Mouse (Mus musculus) heart, adult 2 months (tissue): ENCODE measurements around the gene Adam17. TPM values are rescaled to one million over a fixed set of nuclear protein-coding genes. Genes with fewer than 3 reads are reported as not detected.

ENCODE experiments used
- DNase-seq, 2 experiments: peaks; one replicate each; pipeline ENCODE4 v3.0.0; 2021
- H3K27ac ChIP-seq: fragments of 200-600 bp; 2 replicates; pipeline ENCODE4 v1.8.1; 2022
- H3K27me3 ChIP-seq: fragments of 200-500 bp; 2 replicates; pipeline ENCODE4 v1.6.1; 2012; ENCODE audit warnings: mild to moderate bottlenecking, low read length, inconsistent platforms, mixed read lengths; ENCODE audit not compliant: control insufficient read depth, insufficient read depth
- H3K36me3 ChIP-seq: fragments of 200-500 bp; 2 replicates; pipeline ENCODE4 v1.6.1; 2012; ENCODE audit warnings: low read length, inconsistent platforms; ENCODE audit not compliant: control insufficient read depth, insufficient read depth
- H3K4me1 ChIP-seq: fragments of 200-500 bp; 2 replicates; pipeline ENCODE4 v1.6.1; 2011; ENCODE audit warnings: low read length; ENCODE audit not compliant: control insufficient read depth, insufficient read depth
- H3K4me3 ChIP-seq: fragments of 200-600 bp; 2 replicates; pipeline ENCODE4 v1.8.1; 2022
- H3K79me2 ChIP-seq: fragments of 200-500 bp; replicated peaks from 2 replicates; pipeline ENCODE4 v1.6.1; 2012; ENCODE audit warnings: mild to moderate bottlenecking, inconsistent platforms, low read length, moderate library complexity, mixed read lengths; ENCODE audit not compliant: control insufficient read depth, insufficient read depth
- H3K9ac ChIP-seq: fragments of 200-500 bp; 2 replicates; pipeline ENCODE4 v1.6.1; 2012; ENCODE audit warnings: low read depth, mild to moderate bottlenecking, control low read depth, inconsistent platforms, low read length, mixed read lengths
- CTCF ChIP-seq: fragments of 200-600 bp; IDR thresholded peaks from 2 replicates; pipeline ENCODE4 v1.8.1; 2022; ENCODE audit warnings: antibody characterized with exemption, mild to moderate bottlenecking, moderate library complexity
- EP300 ChIP-seq: fragments of 200-500 bp; IDR thresholded peaks from 2 replicates; pipeline ENCODE4 v1.6.1; 2011; ENCODE audit warnings: low read depth, low read length, control low read depth; ENCODE audit not compliant: insufficient read depth
- POLR2A ChIP-seq: fragments of 200-500 bp; IDR thresholded peaks from 2 replicates; pipeline ENCODE4 v1.6.1; 2011; ENCODE audit warnings: mild to moderate bottlenecking, low read depth, low read length, control low read depth; ENCODE audit not compliant: insufficient read depth
- WGBS: fragments of 180-500 bp; shearing (Covaris S2); methylation state at CpG from one replicate; pipeline ENCODE4 v1.1.7; 2018; 5-methylcytosine and 5-hydroxymethylcytosine counted together
- intact Hi-C: fragments of 180-260 bp; cut with DNase I; formaldehyde crosslinking; loops from one replicate; pipeline ENCODE4 v1.15.1; 2025
- long read RNA-seq: library from polyadenylated mRNA; stranded (forward); transcript quantifications from one replicate; pipeline ENCODE4 v2.0.0, GENCODE M21; 2021
- polyA plus RNA-seq: library from polyadenylated mRNA; depleted of rRNA; stranded (reverse); fragments of >200 nt; gene quantifications from 2 replicates; pipeline ENCODE4 v1.2.3, GENCODE M21; 2012; rRNA removed
- total RNA-seq, 2 experiments: library from RNA; stranded (reverse); gene quantifications; 2 replicates each; pipeline ENCODE4 v1.2.3; 2021

Gene Adam17
- total RNA-seq (10 to 100 TPM; 39.2 to 43.8 TPM), polyA plus RNA-seq (27.9 and 81.6 TPM in 2 replicates)
- long read RNA-seq, full-length matches to known transcripts = 17 of 29 reads
- long read RNA-seq, partial matches to known transcripts = 8 of 29 reads
- long read RNA-seq, other reads (novel, unspliced or antisense) = 4 of 29 reads

DNA sequence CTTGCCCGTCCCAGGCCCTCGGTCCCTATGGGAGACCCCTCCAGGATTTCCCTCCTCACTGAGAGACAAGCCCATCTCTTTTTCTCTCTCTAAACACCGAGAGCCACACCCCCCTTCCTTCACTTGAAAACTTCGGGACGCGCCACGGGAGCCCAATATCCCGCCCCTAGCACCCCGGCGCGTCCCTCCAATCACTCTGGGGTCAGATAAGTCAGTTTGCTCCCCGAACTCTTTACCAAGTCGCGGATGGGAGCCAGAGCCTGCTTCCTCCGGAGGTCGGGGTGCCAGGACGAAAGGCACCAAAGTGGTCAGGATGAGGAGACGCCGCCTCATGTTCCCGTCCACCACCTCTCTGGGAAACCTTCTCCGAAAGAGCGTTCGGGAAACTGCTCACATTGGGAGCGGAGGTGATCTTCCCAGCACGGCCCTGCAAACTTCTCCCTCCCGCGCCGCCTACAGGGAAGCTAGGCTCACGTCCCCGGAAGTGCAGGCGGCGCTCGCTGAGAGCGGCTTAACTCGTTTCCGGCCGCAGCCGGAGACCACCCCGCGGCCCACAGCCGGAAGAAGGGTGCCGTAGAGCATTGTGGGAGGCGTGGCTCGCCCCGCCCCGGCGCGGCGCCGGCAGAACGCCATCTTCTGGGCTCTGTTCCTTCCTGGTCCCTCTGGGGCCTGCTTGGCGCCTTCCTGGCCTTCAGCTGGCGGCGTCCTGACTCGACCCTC lies at the start of gene Adam17:
Gene Adam17 (minus strand): TSS at position 533 of the 720 bp plus-strand sequence.
- no peaks in the 10 kb centered on the region for H3K27me3 ChIP-seq
- peaks cover 4% of the 10 kb centered on the region; the same call in 1 of the 2 replicates for H3K79me2 ChIP-seq
- TF ChIP-seq EP300 (peak; percentile 73; the same call in 1 of the 2 replicates), CTCF (peak; percentile 82), POLR2A (peak; percentile 93)
- peak; percentile 98 to 99 for DNase-seq
- H3K27ac ChIP-seq = peak within 1 kb of the TSS; percentile 100
- under 1% methylated on average over 55 of the region's 55 CpGs for WGBS
- H3K4me3 ChIP-seq = peak within 1 kb of the TSS; percentile 79
- intact Hi-C loops = loop anchor here (1.0 to 5.0 kb wide), 3 partner anchors 44 to 89 kb away; partner anchors contain the start of genes Itgb1bp1 and Ywhaq
- peak within 1 kb of the TSS; percentile 89 for H3K9ac ChIP-seq
- H3K36me3 ChIP-seq = peaks cover 12% of the 10 kb centered on the region
- H3K4me1 ChIP-seq = peaks cover 5% of the 10 kb centered on the region

DNA sequence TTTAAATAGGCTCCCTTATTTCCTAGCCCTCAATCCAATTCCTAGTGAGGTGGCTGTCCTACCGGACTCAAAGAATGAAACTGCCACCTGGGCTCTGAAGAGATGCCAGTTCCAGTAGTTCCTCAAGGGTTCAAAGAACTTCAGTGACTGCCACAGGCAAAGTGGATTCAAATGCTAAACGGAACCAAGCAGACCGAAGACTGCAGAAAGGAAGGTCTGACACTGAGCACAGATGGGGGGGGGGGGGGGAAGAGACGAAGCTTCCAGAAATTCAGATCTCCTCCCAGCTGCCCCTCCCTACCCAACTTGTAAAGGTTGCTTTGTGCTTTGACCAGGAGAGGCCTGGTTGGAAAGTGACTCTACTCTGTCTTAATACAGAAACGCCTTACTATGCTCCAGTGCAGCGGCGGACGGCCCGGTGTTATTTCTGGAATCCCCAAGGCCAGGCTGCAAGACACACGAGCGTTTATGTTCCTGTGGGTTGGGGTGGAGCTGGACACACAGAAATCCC lies 45.2 kb upstream of the Adam17 start:
- peak; percentile 12 to 27 for DNase-seq

DNA sequence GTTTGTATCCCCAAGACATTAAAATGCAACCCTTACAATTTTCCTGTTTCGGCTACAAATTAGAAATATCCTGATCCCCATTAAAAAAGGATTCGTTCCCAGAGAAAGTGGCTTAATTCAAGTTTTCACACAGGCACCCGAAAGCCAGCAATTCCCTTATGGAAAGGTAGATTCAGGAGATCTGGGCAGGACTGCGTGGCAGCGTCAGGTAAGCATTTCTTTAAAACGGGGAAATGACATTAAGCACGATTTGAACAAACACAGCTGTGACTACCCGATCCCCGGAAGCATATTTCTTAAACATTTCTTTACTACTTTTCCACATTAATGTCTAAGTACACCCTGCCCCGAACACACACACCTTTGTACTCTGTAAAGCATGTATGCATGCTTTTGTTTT lies 44.7 kb upstream of the Adam17 start:
- 11% methylated on average over 10 of the region's 10 CpGs for WGBS

More for the DNA sequence above, 45.2 kb upstream of the Adam17 start:
- peak overlapping the region; percentile 99; the same call in 1 of the 2 replicates for H3K27ac ChIP-seq
- H3K36me3 ChIP-seq = peaks cover 24% of the 10 kb centered on the region
- no peak overlapping the region for H3K9ac ChIP-seq
- no peak overlapping the region; the same call in 1 of the 2 replicates for H3K4me3 ChIP-seq
- TF ChIP-seq EP300 (no peak), POLR2A (no peak)
- WGBS = 41% methylated on average over 11 of the region's 11 CpGs
- H3K79me2 ChIP-seq = peaks cover 2% of the 10 kb centered on the region; the same call in 1 of the 2 replicates
- H3K4me1 ChIP-seq = peaks cover 5% of the 10 kb centered on the region
- intact Hi-C loops = loop anchor here (5.0 kb wide), 1 partner anchor 104 kb away; no protein-coding TSS in a partner anchor
- H3K27me3 ChIP-seq = no peaks in the 10 kb centered on the region

DNA sequence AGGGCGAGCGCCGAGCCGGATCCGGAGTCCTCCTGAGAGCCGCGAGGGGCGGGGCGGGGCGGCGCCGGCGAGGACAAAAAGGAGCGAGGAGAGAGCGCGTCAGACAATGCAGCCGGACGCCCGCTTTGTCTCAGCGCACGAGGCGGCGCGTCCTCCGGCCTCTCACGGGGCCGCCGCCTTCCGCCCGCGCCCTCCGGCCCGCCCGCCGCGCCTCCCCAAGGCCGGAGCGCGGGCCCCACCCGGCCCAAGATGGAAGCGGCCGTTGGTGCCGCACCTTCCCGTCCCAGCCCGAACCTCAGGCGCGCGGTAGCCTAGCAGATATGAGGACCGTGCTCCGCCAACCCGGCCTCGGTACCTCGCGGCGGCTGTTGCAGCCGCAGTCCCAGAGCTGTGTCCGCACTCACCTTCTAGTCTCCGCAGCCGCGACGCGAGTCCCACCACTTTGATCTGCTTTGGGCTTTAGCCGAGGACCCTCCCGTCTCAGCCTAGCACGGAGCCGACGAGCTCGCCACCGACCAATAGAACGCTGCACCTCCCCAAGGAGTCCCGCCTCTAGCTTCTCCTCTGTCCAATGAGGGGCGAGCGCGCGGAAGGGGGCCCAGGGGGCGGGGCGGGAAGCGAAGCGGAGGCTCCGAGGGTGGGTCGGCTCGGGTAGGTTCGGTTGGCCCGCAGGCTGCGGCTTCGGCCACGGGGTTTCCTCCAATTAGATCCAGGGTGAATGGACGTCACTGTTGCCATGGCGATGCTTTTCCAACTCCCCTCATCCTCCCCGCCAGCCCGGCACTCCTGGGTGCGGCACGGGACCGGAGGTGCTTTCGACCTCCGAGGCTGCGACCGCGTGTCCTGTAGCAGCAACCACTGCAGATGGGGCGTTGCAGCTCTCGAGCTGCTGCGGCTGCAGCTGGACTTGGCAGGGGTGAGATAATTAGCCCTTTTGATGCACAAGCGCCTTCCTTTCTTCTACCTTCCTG lies 44.0 kb upstream of the Adam17 start, which contains the start of gene Ywhaq:
Gene Ywhaq (minus strand): TSS at position 538 of the 971 bp plus-strand sequence.
- Histone ChIP-seq H3K36me3 (peaks cover 31% of the 10 kb centered on the region), H3K27ac (peak within 1 kb of the TSS; percentile 99), H3K4me3 (peak within 1 kb of the TSS; percentile 75), H3K9ac (peak within 1 kb of the TSS; percentile 94), H3K4me1 (peaks cover 5% of the 10 kb centered on the region), H3K79me2 (peaks cover 2% of the 10 kb centered on the region; the same call in 1 of the 2 replicates), H3K27me3 (no peaks in the 10 kb centered on the region)
- intact Hi-C loops = loop anchor here (1.0 to 5.0 kb wide), 4 partner anchors 44 to 131 kb away; partner anchors contain the start of genes Adam17 and Itgb1bp1
- TF ChIP-seq POLR2A (peak; percentile 97), EP300 (peak; percentile 64; the same call in 1 of the 2 replicates), CTCF (no peak)
- peak; percentile 93 to 98 for DNase-seq
- under 1% methylated on average over 103 of the region's 103 CpGs for WGBS

More for the DNA sequence above, 44.7 kb upstream of the Adam17 start:
- H3K79me2 ChIP-seq = peaks cover 2% of the 10 kb centered on the region; the same call in 1 of the 2 replicates
- peak overlapping the region; percentile 53; the same call in 1 of the 2 replicates for H3K9ac ChIP-seq
- H3K27me3 ChIP-seq = no peaks in the 10 kb centered on the region
- intact Hi-C loops = loop anchor here (5.0 kb wide), 1 partner anchor 104 kb away; no protein-coding TSS in a partner anchor
- peak overlapping the region; percentile 99 for H3K27ac ChIP-seq
- H3K36me3 ChIP-seq = peaks cover 29% of the 10 kb centered on the region
- H3K4me1 ChIP-seq = peaks cover 5% of the 10 kb centered on the region
- peak overlapping the region; percentile 51 for H3K4me3 ChIP-seq
- no peak for DNase-seq
- no peak for TF ChIP-seq CTCF
- no peak for TF ChIP-seq POLR2A
- TF ChIP-seq EP300 = no peak

DNA sequence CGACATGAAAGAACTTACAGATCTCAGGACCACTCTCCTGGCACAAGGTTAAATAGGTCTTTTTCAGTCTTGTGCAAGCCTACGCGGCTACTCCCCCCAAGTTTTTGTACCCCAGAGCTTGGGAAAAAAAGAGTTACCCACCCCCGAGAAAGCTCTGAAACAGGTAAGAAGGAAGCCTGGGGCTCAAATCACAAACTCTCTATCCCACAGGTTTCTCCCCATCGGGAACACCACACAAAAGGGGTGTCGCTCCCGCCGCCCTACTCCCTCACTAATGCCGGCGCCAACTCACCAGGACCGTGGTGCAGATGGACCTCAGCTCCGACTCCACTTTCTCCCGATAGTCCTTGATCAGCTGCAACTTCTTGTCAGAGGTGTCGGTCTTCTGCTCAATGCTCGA lies 43.1 kb upstream of the Adam17 start:
- H3K27ac ChIP-seq = peak overlapping the region; percentile 75
- intact Hi-C loops = loop anchor here (2.0 to 5.0 kb wide), 3 partner anchors 46 to 130 kb away; partner anchors contain the start of gene Itgb1bp1
- peak overlapping the region; percentile 75 for H3K4me3 ChIP-seq
- peak; percentile 18 to 34 for DNase-seq
- TF ChIP-seq CTCF (no peak), POLR2A (no peak), EP300 (no peak)
- H3K27me3 ChIP-seq = no peaks in the 10 kb centered on the region
- H3K4me1 ChIP-seq = peaks cover 5% of the 10 kb centered on the region
- WGBS = under 1% methylated on average over 15 of the region's 15 CpGs
- peaks cover 37% of the 10 kb centered on the region for H3K36me3 ChIP-seq
- H3K79me2 ChIP-seq = peaks cover 4% of the 10 kb centered on the region; the same call in 1 of the 2 replicates
- H3K9ac ChIP-seq = peak overlapping the region; percentile 89
